Mouse (Mus musculus) hindbrain, embryonic 11.5 days (tissue): ENCODE data around the gene Ccdc91. TPM values are rescaled to one million over a fixed set of nuclear protein-coding genes. Genes with fewer than 3 reads are reported as not detected.

Source experiments
- ATAC-seq: fragments of 200-750 bp; cut with Nextera tagmentation; 2 replicates; pipeline ENCODE4 v1.8.0; 2017; ENCODE audit warnings: mild to moderate bottlenecking, moderate TSS enrichment, moderate library complexity; ENCODE audit not compliant: low FRiP score
- DNase-seq: peaks from one replicate; pipeline ENCODE4 v3.0.0-alpha.2; 2015; ENCODE audit warnings: low spot score
- H3K27ac ChIP-seq: fragments of 300-500 bp; sonication (generic); 2 replicates; pipeline ENCODE4 v1.5.1; 2014; ENCODE audit warnings: mild to moderate bottlenecking, low read depth, low read length
- H3K27me3 ChIP-seq: fragments of 300-500 bp; sonication (generic); 2 replicates; pipeline ENCODE4 v1.6.1; 2014; ENCODE audit warnings: mild to moderate bottlenecking, low read length, moderate library complexity, mixed read lengths; ENCODE audit not compliant: control insufficient read depth, insufficient read depth
- H3K36me3 ChIP-seq: fragments of 300-500 bp; sonication (generic); 2 replicates; pipeline ENCODE4 v1.6.1; 2014; ENCODE audit warnings: mild to moderate bottlenecking, low read length, moderate library complexity, mixed read lengths; ENCODE audit not compliant: control insufficient read depth, insufficient read depth
- H3K4me1 ChIP-seq: fragments of 300-500 bp; sonication (generic); replicated peaks from 2 replicates; pipeline ENCODE4 v1.6.1; 2014; ENCODE audit warnings: low read length, mixed read lengths; ENCODE audit not compliant: control insufficient read depth, insufficient read depth
- H3K4me2 ChIP-seq: fragments of 300-500 bp; sonication (generic); replicated peaks from 2 replicates; pipeline ENCODE4 v1.6.1; 2014; ENCODE audit warnings: mild to moderate bottlenecking, low read depth, low read length
- H3K4me3 ChIP-seq: fragments of 300-500 bp; sonication (generic); 2 replicates; pipeline ENCODE4 v1.5.1; 2014; ENCODE audit warnings: low read depth, low read length
- H3K9ac ChIP-seq: fragments of 300-500 bp; sonication (generic); 2 replicates; pipeline ENCODE4 v1.6.1; 2014; ENCODE audit warnings: low read depth, low read length
- H3K9me3 ChIP-seq: fragments of 300-500 bp; sonication (generic); 2 replicates; pipeline ENCODE4 v1.6.1; 2016; ENCODE audit warnings: low read length; ENCODE audit not compliant: control insufficient read depth
- WGBS: fragments of 180-500 bp; shearing (Covaris S2); extraction: QIAGEN DNeasy Blood & Tissue Kit; methylation state at CpG from one replicate; pipeline ENCODE4 v1.1.7; 2014; 5-methylcytosine and 5-hydroxymethylcytosine counted together
- polyA plus RNA-seq: library from polyadenylated mRNA; unstranded; fragments of >200 nt; fragmentation: Nextera tagmentation; extraction: Ambion mirVana; gene quantifications from 2 replicates; pipeline ENCODE4 v1.2.1, GENCODE M21; 2014

Gene Ccdc91
- polyA plus RNA-seq, 1 experiment from 2014 or later = 32.2 TPM

- WGBS = 87% methylated on average over 7 of the region's 7 CpGs
Measured at GRCm38 (mm10) chr6:147539056-147539600, 63.5 kb downstream of the Ccdc91 start.

DNA sequence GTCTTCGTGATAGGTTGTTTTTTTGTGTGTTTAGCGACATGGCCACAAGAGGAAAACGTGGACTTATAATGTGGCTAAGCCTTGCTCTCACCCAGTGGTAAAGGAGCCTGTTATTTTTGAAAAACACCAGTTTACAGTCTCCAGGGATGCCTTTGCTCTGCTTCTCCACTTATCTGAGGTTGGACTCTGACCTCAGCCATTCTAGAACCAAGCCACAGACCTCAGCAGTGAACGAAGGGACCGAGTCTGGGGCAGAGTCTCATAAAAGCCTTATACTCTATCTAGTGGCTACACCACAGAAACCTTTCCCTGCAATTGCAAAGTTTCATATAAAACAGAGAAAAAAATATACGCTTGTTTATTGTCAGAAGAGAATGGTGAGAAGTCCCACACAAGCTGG is 65.3 kb downstream of the Ccdc91 start:
- no peak overlapping the region for H3K9ac ChIP-seq
- ATAC-seq (no peak), DNase-seq (no peak)
- H3K4me1 ChIP-seq = no peaks in the 10 kb centered on the region
- no peak overlapping the region for H3K4me3 ChIP-seq
- no peak overlapping the region for H3K27ac ChIP-seq
- H3K27me3 ChIP-seq = no peaks in the 10 kb centered on the region
- H3K4me2 ChIP-seq = no peak overlapping the region
- 94% methylated on average over 6 of the region's 6 CpGs for WGBS
- H3K36me3 ChIP-seq = no peaks in the 10 kb centered on the region
- no peaks in the 10 kb centered on the region for H3K9me3 ChIP-seq

More at GRCm38 (mm10) chr6:147539056-147539600, 63.5 kb downstream of the Ccdc91 start:
- no peaks in the 10 kb centered on the region for H3K27me3 ChIP-seq
- DNase-seq (no peak), ATAC-seq (no peak)
- H3K4me2 ChIP-seq = no peak overlapping the region
- H3K4me1 ChIP-seq = no peaks in the 10 kb centered on the region
- H3K36me3 ChIP-seq = no peaks in the 10 kb centered on the region
- H3K9ac ChIP-seq = no peak overlapping the region
- H3K4me3 ChIP-seq = no peak overlapping the region
- H3K27ac ChIP-seq = no peak overlapping the region
- H3K9me3 ChIP-seq = no peaks in the 10 kb centered on the region

- Histone ChIP-seq H3K36me3 (no peaks in the 10 kb centered on the region), H3K4me3 (no peak overlapping the region), H3K4me2 (no peak overlapping the region), H3K4me1 (no peaks in the 10 kb centered on the region), H3K9ac (no peak overlapping the region), H3K27me3 (no peaks in the 10 kb centered on the region), H3K9me3 (no peaks in the 10 kb centered on the region), H3K27ac (no peak overlapping the region)
- WGBS = 82% methylated on average over 6 of the region's 6 CpGs
- ATAC-seq (no peak), DNase-seq (no peak)
Measured at GRCm38 (mm10) chr6:147555591-147555990, 80.0 kb downstream of the Ccdc91 start.

DNA sequence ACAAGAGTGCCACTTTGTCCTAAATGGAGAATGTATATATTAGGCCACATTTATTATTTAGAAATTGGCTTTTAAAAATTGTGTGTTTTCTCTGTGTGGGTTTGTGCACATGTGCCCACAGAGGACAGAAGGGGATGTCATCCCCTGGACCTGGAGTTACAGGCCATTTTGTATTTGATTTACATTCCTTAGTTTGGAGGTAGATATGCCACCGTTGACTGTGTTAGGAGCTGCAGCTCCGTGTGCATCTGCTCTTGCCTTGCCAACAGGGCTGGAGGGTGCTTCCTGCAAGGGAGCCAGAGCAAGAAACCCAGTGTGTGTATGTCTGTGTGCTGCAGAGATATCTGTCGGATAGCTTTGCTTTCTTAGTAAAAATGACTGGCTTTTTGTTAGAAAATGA is 83.7 kb downstream of the Ccdc91 start:
- H3K27ac ChIP-seq = no peak overlapping the region
- WGBS = 79% methylated on average over 3 of the region's 3 CpGs
- H3K4me3 ChIP-seq = no peak overlapping the region
- no peaks in the 10 kb centered on the region for H3K27me3 ChIP-seq
- no peak for ATAC-seq
- H3K9me3 ChIP-seq = no peaks in the 10 kb centered on the region
- H3K9ac ChIP-seq = no peak overlapping the region
- no peaks in the 10 kb centered on the region for H3K4me1 ChIP-seq
- no peak for DNase-seq
- no peaks in the 10 kb centered on the region for H3K36me3 ChIP-seq
- H3K4me2 ChIP-seq = no peak overlapping the region

GRCm38 (mm10) chr6:147560436-147560835 is 84.8 kb downstream of the Ccdc91 start:
- Histone ChIP-seq H3K9ac (no peak overlapping the region), H3K4me1 (no peaks in the 10 kb centered on the region), H3K36me3 (no peaks in the 10 kb centered on the region), H3K27ac (no peak overlapping the region), H3K4me2 (no peak overlapping the region), H3K27me3 (no peaks in the 10 kb centered on the region), H3K9me3 (no peaks in the 10 kb centered on the region), H3K4me3 (no peak overlapping the region)
- DNase-seq (no peak), ATAC-seq (no peak)

GRCm38 (mm10) chr6:147569246-147569645 is 93.6 kb downstream of the Ccdc91 start:
- Histone ChIP-seq H3K4me3 (no peak overlapping the region), H3K4me2 (no peak overlapping the region), H3K4me1 (no peaks in the 10 kb centered on the region), H3K36me3 (no peaks in the 10 kb centered on the region), H3K27ac (no peak overlapping the region), H3K27me3 (no peaks in the 10 kb centered on the region), H3K9me3 (no peaks in the 10 kb centered on the region), H3K9ac (no peak overlapping the region)
- DNase-seq (no peak), ATAC-seq (no peak)
- WGBS = 84% methylated on average over 5 of the region's 5 CpGs

GRCm38 (mm10) chr6:147573137-147573536 is 97.5 kb downstream of the Ccdc91 start:
- WGBS = 58% methylated on average over 4 of the region's 4 CpGs
- no peaks in the 10 kb centered on the region for H3K27me3 ChIP-seq
- no peak overlapping the region for H3K4me2 ChIP-seq
- no peaks in the 10 kb centered on the region for H3K9me3 ChIP-seq
- no peak overlapping the region for H3K4me3 ChIP-seq
- no peaks in the 10 kb centered on the region for H3K4me1 ChIP-seq
- H3K9ac ChIP-seq = no peak overlapping the region
- DNase-seq = no peak
- ATAC-seq = no peak
- H3K36me3 ChIP-seq = no peaks in the 10 kb centered on the region
- H3K27ac ChIP-seq = no peak overlapping the region

GRCm38 (mm10) chr6:147574454-147575182 is 99.0 kb downstream of the Ccdc91 start:
- Histone ChIP-seq H3K4me1 (no peaks in the 10 kb centered on the region), H3K27ac (no peak overlapping the region), H3K36me3 (no peaks in the 10 kb centered on the region), H3K27me3 (no peaks in the 10 kb centered on the region), H3K4me3 (no peak overlapping the region), H3K9ac (no peak overlapping the region), H3K4me2 (no peak overlapping the region), H3K9me3 (no peaks in the 10 kb centered on the region)
- no peak for DNase-seq
- no peak for ATAC-seq
- 66% methylated on average over 5 of the region's 5 CpGs for WGBS

DNA sequence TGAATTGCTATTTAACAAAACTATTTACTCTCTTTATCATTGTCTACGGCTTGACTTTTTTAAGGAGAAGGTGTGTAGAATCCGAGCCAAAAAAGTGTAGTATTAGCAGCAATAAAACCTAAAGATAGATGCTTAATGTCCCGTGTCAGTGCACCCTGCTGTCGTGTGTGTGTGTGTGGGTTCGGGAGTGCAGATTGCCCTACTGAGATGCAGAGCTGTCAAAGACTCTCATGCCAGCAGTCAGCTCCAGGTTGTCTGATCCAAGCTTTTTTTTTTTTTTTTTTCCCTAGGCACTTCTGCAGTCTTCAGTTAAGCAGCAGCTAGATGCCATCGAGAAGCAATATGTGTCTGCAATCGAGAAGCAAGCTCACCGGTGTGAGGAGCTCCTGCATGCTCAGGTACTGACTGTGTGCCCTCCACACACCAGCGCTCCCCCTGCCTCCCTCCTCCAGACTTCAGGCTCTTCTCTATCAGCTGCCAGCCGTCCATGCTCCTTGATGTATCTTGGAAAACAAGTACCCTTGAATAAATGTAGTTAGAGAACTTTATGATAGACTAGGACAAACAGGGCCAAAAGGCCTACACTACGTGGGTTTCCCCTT is 99.7 kb downstream of the Ccdc91 start:
- Histone ChIP-seq H3K4me3 (no peak overlapping the region), H3K27me3 (no peaks in the 10 kb centered on the region), H3K4me2 (no peak overlapping the region), H3K4me1 (no peaks in the 10 kb centered on the region), H3K36me3 (no peaks in the 10 kb centered on the region), H3K27ac (no peak overlapping the region), H3K9me3 (no peaks in the 10 kb centered on the region), H3K9ac (no peak overlapping the region)
- ATAC-seq = no peak
- no peak for DNase-seq
- WGBS = 65% methylated on average over 11 of the region's 11 CpGs
